Mouse (Mus musculus) liver, adult 2 months (tissue): ENCODE measurements around the gene Zfp618.

ENCODE experiments used
- CTCF ChIP-seq: fragments of 200-500 bp; IDR thresholded peaks from 2 replicates; pipeline ENCODE4 v1.5.1; 2011; ENCODE audit warnings: low read depth, low read length, control low read depth
- POLR2A ChIP-seq: fragments of 200-500 bp; IDR thresholded peaks from 2 replicates; pipeline ENCODE4 v1.6.1; 2011; ENCODE audit warnings: low read length, control low read depth; ENCODE audit not compliant: insufficient read depth; ENCODE audit errors: extremely low read depth

DNA sequence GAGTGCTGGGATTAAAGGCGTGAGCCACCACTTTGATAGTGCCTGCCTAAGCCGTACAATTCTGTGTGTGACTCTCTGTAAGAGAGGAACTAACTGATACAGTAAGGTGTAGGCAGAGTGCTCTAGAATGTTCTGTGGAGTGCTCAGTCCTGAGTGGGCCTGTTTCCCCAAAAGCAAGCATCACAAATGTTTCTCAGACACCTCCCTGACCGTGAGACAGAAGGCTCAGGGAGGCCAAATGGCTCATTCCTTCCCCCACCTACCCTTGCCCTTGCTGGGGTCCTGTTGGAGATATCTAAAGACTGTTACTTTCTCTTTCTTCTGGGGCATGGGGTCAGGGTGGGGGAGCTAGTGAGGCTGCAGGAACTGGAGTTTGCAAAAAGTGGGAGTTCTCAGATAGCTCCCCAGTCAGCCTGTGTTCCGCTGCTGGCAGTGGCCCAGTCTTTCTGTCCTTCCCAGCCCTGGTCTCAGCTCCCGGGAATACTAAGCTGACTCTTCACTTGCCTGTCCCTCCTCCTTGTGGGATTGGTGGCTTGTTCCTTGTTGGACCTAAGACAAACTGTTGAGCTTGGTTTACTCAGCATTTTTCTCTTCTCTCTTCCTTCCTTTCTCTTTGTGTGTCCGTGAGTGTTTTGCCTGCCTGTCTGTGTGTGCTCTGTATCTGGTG, 55.8 kb downstream of the Zfp618 start:
- TF ChIP-seq CTCF (no peak), POLR2A (no peak)
